ENCODE assay signal across 15 mouse cellular contexts in the genomic region with DNA sequence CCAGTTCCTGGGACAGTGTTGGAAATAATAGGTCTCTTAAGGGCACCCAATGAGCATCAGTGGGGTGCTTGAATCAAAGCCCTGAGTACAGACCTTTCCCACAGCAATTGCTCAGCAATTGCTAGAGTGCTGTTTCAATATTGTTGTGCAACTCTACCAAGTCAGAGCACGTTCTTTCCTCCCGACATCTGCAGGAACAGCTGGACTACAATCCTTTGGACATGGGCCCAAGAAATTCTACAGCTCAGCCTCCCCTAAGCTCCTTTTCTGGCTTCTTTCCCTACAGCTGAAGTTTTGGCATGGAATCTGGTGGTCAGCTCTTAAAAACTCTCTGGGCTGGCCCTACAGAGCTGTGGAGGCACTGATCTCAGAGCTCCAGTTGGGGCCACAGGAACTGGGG. TPM values are rescaled to one million over a fixed set of nuclear protein-coding genes. Genes with fewer than 3 reads are reported as not detected.
DNase-seq lines count a peak whose midpoint lies in the region; ATAC-seq and TF ChIP-seq lines count a peak whose summit lies in the region.
"Had no signal": no experiment of that assay in that cellular context is flagged by ENCODE, and none has a peak within 500 bp of the region (broad histone marks: within the 10 kb centered on the region; RNA-seq: fewer than 3 reads in every experiment).

No protein-coding gene starts in this region.

- peak; percentile 2 for DNase-seq in adipocyte (ENCODE audit: low spot score)
- peak; percentile 73 to 76 for DNase-seq in heart, adult 9 months (ENCODE audit: low spot score in 2 of 2)
- DNase-seq in lung, postnatal 14 days = peak; percentile 49
- no peak for DNase-seq in adrenal gland, adult 8-10 months
- no peak for DNase-seq in left cerebral cortex, postnatal 4 days
- DNase-seq: layer of hippocampus, adult 9-11 months; midbrain, embryonic 14.5 days had no signal

- H3K36me3 ChIP-seq in intestine, embryonic 15.5 days = no peaks in the 10 kb centered on the region
- no peaks in the 10 kb centered on the region for H3K36me3 ChIP-seq in intestine, postnatal 0 days (ENCODE audit: control insufficient read depth, insufficient read depth)
- H3K36me3 ChIP-seq in liver, embryonic 12.5 days = no peaks in the 10 kb centered on the region
- H3K36me3 ChIP-seq: forebrain, embryonic 10.5 days had no signal

- 53% methylated on average over 2 of the region's 2 CpGs for WGBS in intestine, embryonic 15.5 days
- 43% methylated on average over 2 of the region's 2 CpGs for WGBS in intestine, postnatal 0 days
- WGBS in liver, embryonic 12.5 days (ENCODE audit: insufficient replicate concordance) = 66% methylated on average over 2 of the region's 2 CpGs

- no peak overlapping the region for H3K9ac ChIP-seq in intestine, embryonic 15.5 days
- H3K9ac ChIP-seq in intestine, postnatal 0 days (ENCODE audit: low read depth, low read length) = no peak overlapping the region
- no peak overlapping the region for H3K9ac ChIP-seq in liver, embryonic 12.5 days

- ATAC-seq in intestine, embryonic 15.5 days = peak; percentile 23; the same call in 1 of the 2 replicates
- ATAC-seq in intestine, postnatal 0 days = no peak
- ATAC-seq in liver, embryonic 12.5 days = no peak

- TF ChIP-seq CTCF in intestine, postnatal 0 days (IDR thresholded peaks at IDR 0.05; ENCODE audit: low read depth) = no peak

- H3K4me1 ChIP-seq in intestine, embryonic 15.5 days (replicated peaks) = 0 out of 2 replicates have a peak, but pooled peaks cover 2% of the 10 kb centered on the region
- H3K4me1 ChIP-seq in intestine, postnatal 0 days (replicated peaks; ENCODE audit: control insufficient read depth, insufficient read depth, low read length) = no peaks in the 10 kb centered on the region
- no peaks in the 10 kb centered on the region for H3K4me1 ChIP-seq in liver, embryonic 12.5 days
- H3K4me1 ChIP-seq: forebrain, embryonic 10.5 days had no signal

- H3K27ac ChIP-seq in intestine, embryonic 15.5 days = no peak overlapping the region
- H3K27ac ChIP-seq in intestine, postnatal 0 days (ENCODE audit: low read depth, low read length) = no peak overlapping the region
- no peak overlapping the region for H3K27ac ChIP-seq in liver, embryonic 12.5 days
- H3K27ac ChIP-seq: forebrain, embryonic 10.5 days had no signal

- H3K4me2 ChIP-seq in intestine, embryonic 15.5 days (replicated peaks) = no peak overlapping the region
- H3K4me2 ChIP-seq in intestine, postnatal 0 days (replicated peaks; ENCODE audit: low read depth) = no peak overlapping the region
- no peak overlapping the region for H3K4me2 ChIP-seq in liver, embryonic 12.5 days
- H3K4me2 ChIP-seq: liver, embryonic 11.5 days had no signal

- intact Hi-C loops in left cerebral cortex, postnatal 4 days (cut with DNase I) = no loop called here

- H3K4me3 ChIP-seq in intestine, embryonic 15.5 days (replicated peaks) = no peak overlapping the region
- H3K4me3 ChIP-seq in intestine, postnatal 0 days (ENCODE audit: low read depth, low read length) = no peak overlapping the region
- no peak overlapping the region for H3K4me3 ChIP-seq in liver, embryonic 12.5 days
- H3K4me3 ChIP-seq: forebrain, embryonic 10.5 days had no signal

- H3K27me3 ChIP-seq in intestine, embryonic 15.5 days (replicated peaks) = no peaks in the 10 kb centered on the region
- no peaks in the 10 kb centered on the region for H3K27me3 ChIP-seq in intestine, postnatal 0 days (replicated peaks; ENCODE audit: control insufficient read depth, insufficient read depth, low read length)
- no peaks in the 10 kb centered on the region for H3K27me3 ChIP-seq in liver, embryonic 12.5 days (replicated peaks)

- H3K9me3 ChIP-seq in intestine, embryonic 15.5 days = no peaks in the 10 kb centered on the region
- H3K9me3 ChIP-seq in intestine, postnatal 0 days (ENCODE audit: control insufficient read depth) = no peaks in the 10 kb centered on the region
- peaks cover 9% of the 10 kb centered on the region; the same call in 1 of the 2 replicates for H3K9me3 ChIP-seq in liver, embryonic 12.5 days (replicated peaks)
- H3K9me3 ChIP-seq: forebrain, embryonic 10.5 days had no signal

RNA-seq across cellular contexts. Expression of a gene that starts 2.8 kb away (rescaled TPM):
- polyA plus RNA-seq in intestine, embryonic 15.5 days (2015; fragmentation: Nextera tagmentation; extraction: Ambion mirVana) = 0.30 and 0.56 TPM in 2 replicates
- polyA plus RNA-seq in intestine, postnatal 0 days (2015; fragmentation: Nextera tagmentation; extraction: Ambion mirVana) = not detected in 2 replicates
- total RNA-seq in adrenal gland, adult 8-10 months (2022) = under 1 TPM in 1 of 4 experiments, not detected in 3; 0.30 TPM
- polyA plus RNA-seq in liver, embryonic 12.5 days (2016; fragmentation: Nextera tagmentation; extraction: Ambion mirVana) = not detected in 2 replicates
- not detected for total RNA-seq in left cerebral cortex, postnatal 4 days (2021)
- total RNA-seq: CH12.LX; common myeloid progenitor, adult 5-6 weeks; gastrocnemius, postnatal 36 days had no signal
- polyA plus RNA-seq: forebrain, embryonic 10.5 days; liver, embryonic 11.5 days; midbrain, embryonic 14.5 days had no signal

RNA-seq across cellular contexts. Expression of a gene that starts 16.2 kb away (rescaled TPM):
- polyA plus RNA-seq in intestine, embryonic 15.5 days (2015; fragmentation: Nextera tagmentation; extraction: Ambion mirVana) = 96.8 and 146 TPM in 2 replicates
- polyA plus RNA-seq in intestine, postnatal 0 days (2015; fragmentation: Nextera tagmentation; extraction: Ambion mirVana) = 0.21 TPM in 1 of 2 replicates, not detected in the other
- 10 to 100 TPM in 1 of 4 experiments, 1 to 10 TPM in 1, under 1 TPM in 2; 0.56 to 12.4 (median 4.6) TPM for total RNA-seq in adrenal gland, adult 8-10 months (2022)
- 1,015 and 1,058 TPM in 2 replicates for polyA plus RNA-seq in liver, embryonic 12.5 days (2016; fragmentation: Nextera tagmentation; extraction: Ambion mirVana)
- total RNA-seq in left cerebral cortex, postnatal 4 days (2021) = not detected
- total RNA-seq: CH12.LX; common myeloid progenitor, adult 5-6 weeks; gastrocnemius, postnatal 36 days had no signal
- polyA plus RNA-seq: forebrain, embryonic 10.5 days; midbrain, embryonic 14.5 days had no signal

RNA-seq across cellular contexts. Expression of a gene that starts 22.1 kb away (rescaled TPM):
- polyA plus RNA-seq in intestine, embryonic 15.5 days (2015; fragmentation: Nextera tagmentation; extraction: Ambion mirVana) = not detected in 2 replicates
- polyA plus RNA-seq in intestine, postnatal 0 days (2015; fragmentation: Nextera tagmentation; extraction: Ambion mirVana) = 0.18 and 0.21 TPM in 2 replicates
- total RNA-seq in adrenal gland, adult 8-10 months (2022) = not detected
- 0.13 and 0.21 TPM in 2 replicates for polyA plus RNA-seq in liver, embryonic 12.5 days (2016; fragmentation: Nextera tagmentation; extraction: Ambion mirVana)
- not detected for total RNA-seq in left cerebral cortex, postnatal 4 days (2021)
- total RNA-seq: CH12.LX; common myeloid progenitor, adult 5-6 weeks; gastrocnemius, postnatal 36 days had no signal
- polyA plus RNA-seq: forebrain, embryonic 10.5 days; midbrain, embryonic 14.5 days had no signal

RNA-seq across cellular contexts. Expression of a gene that starts 41.9 kb away (rescaled TPM):
- 1.8 and 2.3 TPM in 2 replicates for polyA plus RNA-seq in intestine, embryonic 15.5 days (2015; fragmentation: Nextera tagmentation; extraction: Ambion mirVana)
- polyA plus RNA-seq in intestine, postnatal 0 days (2015; fragmentation: Nextera tagmentation; extraction: Ambion mirVana) = 0.10 and 0.21 TPM in 2 replicates
- total RNA-seq in adrenal gland, adult 8-10 months (2022) = under 1 TPM in 3 of 4 experiments, not detected in 1; 0.25 to 0.61 (median 0.27) TPM
- 24.0 and 26.4 TPM in 2 replicates for polyA plus RNA-seq in liver, embryonic 12.5 days (2016; fragmentation: Nextera tagmentation; extraction: Ambion mirVana)
- total RNA-seq in left cerebral cortex, postnatal 4 days (2021) = not detected
- total RNA-seq: CH12.LX; common myeloid progenitor, adult 5-6 weeks; gastrocnemius, postnatal 36 days had no signal
- polyA plus RNA-seq: forebrain, embryonic 10.5 days had no signal

Comparison
In these comparisons a context has a peak if more than half of its experiments do, and no peak if none do; other contexts are left out.
1. RNA of a gene that starts 16.2 kb away (polyA plus RNA-seq): 1,015 to 1,058 TPM in liver, embryonic 12.5 days and 96.8 to 146 TPM in intestine, embryonic 15.5 days; 0.21 TPM in intestine, postnatal 0 days; every median in the first group is over 10 times any median in the second.
2. DNase-seq: peak in adipocyte (single experiment), heart, adult 9 months (2 of 2) and lung, postnatal 14 days (single experiment); none in adrenal gland, adult 8-10 months (single experiment) and left cerebral cortex, postnatal 4 days (single experiment).